Mouse (Mus musculus) ES-E14 (cell line): ENCODE results near the gene Acot13. TPM values are rescaled to one million over a fixed set of nuclear protein-coding genes. Genes with fewer than 3 reads are reported as not detected.

ENCODE experiments used
- DNase-seq: peaks from one replicate; pipeline ENCODE4 v3.0.0-alpha.2; 2013; ENCODE audit warnings: low read depth, low spot score
- H3K27ac ChIP-seq: 2 replicates; pipeline ENCODE4 v1.5.1; 2012; ENCODE audit warnings: low read depth, mild to moderate bottlenecking, low read length, moderate library complexity, mixed read lengths; ENCODE audit not compliant: poor library complexity, insufficient read depth, severe bottlenecking
- H3K36me3 ChIP-seq: 2 replicates; pipeline ENCODE4 v1.6.1; 2012; ENCODE audit warnings: mild to moderate bottlenecking, low read length, moderate library complexity, mixed read lengths; ENCODE audit not compliant: control insufficient read depth, poor library complexity, insufficient read depth, severe bottlenecking
- H3K4me1 ChIP-seq, 2 experiments: fragments of 150-350 bp in 1 of 2; sonication (generic) in 1 of 2; 2 replicates each; pipeline ENCODE4 v1.6.1; 2012; ENCODE audit warnings: low read length in 2 of 2, mild to moderate bottlenecking in 1 of 2, mixed read lengths in 1 of 2; ENCODE audit not compliant: control insufficient read depth in 2 of 2, insufficient read depth in 2 of 2, poor library complexity in 1 of 2
- H3K4me3 ChIP-seq, 2 experiments: fragments of 150-350 bp in 1 of 2; sonication (generic) in 1 of 2; 2 replicates each; pipeline ENCODE4 v1.5.1; 2012; ENCODE audit warnings: low read length in 2 of 2, low read depth in 1 of 2, mild to moderate bottlenecking in 1 of 2, mixed read lengths in 1 of 2; ENCODE audit not compliant: insufficient read depth in 1 of 2, poor library complexity in 1 of 2, severe bottlenecking in 1 of 2
- H3K9ac ChIP-seq: 2 replicates; pipeline ENCODE4 v1.6.1; 2012; ENCODE audit warnings: low read depth, mild to moderate bottlenecking, low read length, mixed read lengths; ENCODE audit not compliant: poor library complexity, insufficient read depth, severe bottlenecking
- H3K9me3 ChIP-seq: fragments of 150-350 bp; sonication (generic); 2 replicates; pipeline ENCODE4 v1.6.1; 2012; ENCODE audit warnings: low read depth, mild to moderate bottlenecking, low read length; ENCODE audit not compliant: control insufficient read depth, insufficient read depth
- CHD2 ChIP-seq: IDR thresholded peaks from 2 replicates; pipeline ENCODE4 v1.6.1; 2014; ENCODE audit warnings: mild to moderate bottlenecking, low read depth, low read length, inconsistent platforms
- HCFC1 ChIP-seq: IDR thresholded peaks from 2 replicates; pipeline ENCODE4 v1.6.1; 2012; ENCODE audit warnings: low read length, inconsistent platforms, borderline replicate concordance; ENCODE audit not compliant: insufficient read depth
- MAFK ChIP-seq: IDR thresholded peaks from 2 replicates; pipeline ENCODE4 v1.6.1; 2014; ENCODE audit warnings: mild to moderate bottlenecking, low read depth, low read length, inconsistent platforms; ENCODE audit not compliant: insufficient read depth
- ZC3H11A ChIP-seq: IDR thresholded peaks from 2 replicates; pipeline ENCODE4 v1.6.1; 2012; ENCODE audit warnings: low read depth, mild to moderate bottlenecking, inconsistent platforms, low read length, borderline replicate concordance
- ZNF384 ChIP-seq: IDR thresholded peaks from 2 replicates; pipeline ENCODE4 v1.6.1; 2012; ENCODE audit warnings: low read depth, low read length, inconsistent platforms
- in situ Hi-C, 2 experiments: fragments of 600-800 bp; cut with MboI; formaldehyde crosslinking; loops; one replicate each; pipeline ENCODE4 v1.15.1; 2025; ENCODE audit warnings: low sequenced_read_pairs in 2 of 2, inconsistent platforms in 1 of 2; ENCODE audit not compliant: unreplicated experiment in 2 of 2
- total RNA-seq: library from RNA; depleted of rRNA; stranded (reverse); fragments of 300-350 nt; gene quantifications from 2 replicates; pipeline ENCODE4 v1.2.3, GENCODE M21; 2012

Gene Acot13
- total RNA-seq, 1 experiment = 18.3 TPM

DNA sequence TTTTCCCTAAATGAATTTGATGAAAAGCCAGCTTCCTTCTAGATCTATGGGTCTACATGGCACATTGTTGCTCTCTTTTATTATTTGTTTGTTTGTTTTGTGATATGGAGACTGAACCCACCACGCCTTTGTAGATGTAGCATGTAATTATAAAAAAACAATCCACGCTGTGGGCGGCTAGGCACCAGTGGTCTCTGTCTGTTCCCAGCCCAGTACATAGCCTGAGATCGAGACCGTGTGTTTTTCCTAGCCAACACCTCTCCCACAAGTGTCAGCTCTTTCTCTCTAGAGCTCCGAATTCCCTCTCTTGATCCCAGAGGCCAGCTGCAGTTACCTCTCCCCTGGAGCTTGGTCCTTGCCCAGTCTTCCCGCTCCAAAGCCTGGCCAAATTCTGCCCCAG lies 36.9 kb upstream of the Acot13 start:
- H3K9me3 ChIP-seq = no peaks in the 10 kb centered on the region
- H3K4me1 ChIP-seq = peaks cover 5 to 6% of the 10 kb centered on the region in 2 experiments; a peak in 3 of 4 replicates
- H3K36me3 ChIP-seq = no peaks in the 10 kb centered on the region
- H3K27ac ChIP-seq = no peak overlapping the region
- in situ Hi-C loops = no loop called here
- no peak for DNase-seq
- no peak overlapping the region for H3K9ac ChIP-seq
- no peak overlapping the region for H3K4me3 ChIP-seq
- TF ChIP-seq MAFK = no peak
- no peak for TF ChIP-seq ZC3H11A
- no peak for TF ChIP-seq ZNF384
- TF ChIP-seq HCFC1 = no peak
- no peak for TF ChIP-seq CHD2

DNA sequence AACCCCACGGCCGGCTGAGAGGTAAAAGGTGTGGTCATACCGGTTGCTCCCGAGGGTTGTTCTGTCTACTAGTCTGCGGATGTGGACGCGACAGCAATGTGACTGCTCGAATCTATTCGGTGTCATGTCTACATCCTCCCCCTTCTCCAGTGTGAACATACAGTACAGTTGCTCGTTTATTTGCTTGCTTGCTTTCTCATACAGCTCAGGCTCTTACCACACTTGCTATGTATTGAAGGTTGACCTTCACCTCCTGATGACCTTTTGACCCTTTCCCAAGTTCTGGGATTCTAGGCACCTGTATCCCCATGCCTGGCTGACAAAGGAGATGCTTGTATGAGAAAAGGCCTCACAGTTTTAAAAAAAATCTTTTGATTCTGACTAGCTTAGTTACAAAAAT lies 36.4 kb upstream of the Acot13 start:
- no peak for TF ChIP-seq ZC3H11A
- no peak for TF ChIP-seq HCFC1
- no peak for TF ChIP-seq MAFK
- TF ChIP-seq CHD2 = no peak
- TF ChIP-seq ZNF384 = no peak
- Histone ChIP-seq H3K9me3 (no peaks in the 10 kb centered on the region), H3K27ac (no peak overlapping the region), H3K36me3 (no peaks in the 10 kb centered on the region), H3K4me1 (peaks cover 5 to 6% of the 10 kb centered on the region in 2 experiments; a peak in 3 of 4 replicates), H3K4me3 (no peak overlapping the region), H3K9ac (no peak overlapping the region)
- DNase-seq = no peak
- in situ Hi-C loops = no loop called here

DNA sequence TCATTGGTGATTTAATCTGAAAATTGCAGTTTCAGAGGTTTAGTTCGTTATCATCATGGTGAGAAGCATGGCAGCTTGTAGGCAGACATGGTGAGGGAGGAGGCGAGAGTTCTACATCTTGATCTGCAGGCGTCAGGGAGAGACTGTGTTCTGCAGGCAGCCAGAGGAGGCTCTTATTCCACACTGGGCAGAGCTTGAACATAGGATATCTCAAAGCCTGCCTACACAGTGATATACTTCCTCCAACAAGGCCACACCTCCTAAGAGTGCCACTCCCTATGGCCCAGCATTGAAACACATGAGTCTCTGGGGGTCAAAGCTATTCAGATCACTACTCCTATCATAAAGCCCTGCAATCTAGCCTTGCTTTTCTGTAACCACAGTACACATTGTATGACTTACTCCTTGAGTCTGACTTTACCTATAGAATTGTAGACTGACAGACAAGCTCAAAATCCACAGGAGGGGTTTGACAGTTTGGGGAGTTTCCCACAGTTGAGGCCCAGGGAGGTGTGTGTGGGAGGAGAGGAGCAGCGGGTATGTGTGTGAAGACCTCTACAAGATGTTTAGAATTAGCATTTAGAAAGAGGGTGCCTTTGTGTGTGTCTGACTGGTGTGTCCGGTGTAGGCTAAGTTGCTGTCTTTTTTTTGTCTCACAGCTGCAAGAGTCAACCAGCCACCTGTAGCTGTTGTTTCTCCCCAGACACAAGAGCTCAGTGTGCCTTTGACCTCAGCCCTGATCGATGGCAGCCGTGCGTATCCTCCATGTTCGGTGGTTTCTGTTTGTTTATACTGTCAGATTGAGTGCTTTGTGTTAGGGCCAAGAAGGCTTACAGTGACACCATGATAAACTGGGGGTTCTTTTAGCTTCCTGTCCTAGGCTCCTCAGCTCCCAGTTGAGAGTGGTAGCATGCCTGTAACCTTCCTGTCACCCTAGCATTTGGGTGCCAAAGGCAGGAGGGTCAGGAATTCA lies 35.4 kb upstream of the Acot13 start:
- peaks cover 5 to 6% of the 10 kb centered on the region in 2 experiments; a peak in 3 of 4 replicates for H3K4me1 ChIP-seq
- in situ Hi-C loops = no loop called here
- H3K4me3 ChIP-seq = no peak overlapping the region
- no peak for DNase-seq
- no peaks in the 10 kb centered on the region for H3K9me3 ChIP-seq
- no peak overlapping the region for H3K9ac ChIP-seq
- no peak overlapping the region for H3K27ac ChIP-seq
- TF ChIP-seq HCFC1 = no peak
- TF ChIP-seq ZC3H11A = no peak
- TF ChIP-seq MAFK = no peak
- TF ChIP-seq ZNF384 = no peak
- no peak for TF ChIP-seq CHD2
- no peaks in the 10 kb centered on the region for H3K36me3 ChIP-seq

DNA sequence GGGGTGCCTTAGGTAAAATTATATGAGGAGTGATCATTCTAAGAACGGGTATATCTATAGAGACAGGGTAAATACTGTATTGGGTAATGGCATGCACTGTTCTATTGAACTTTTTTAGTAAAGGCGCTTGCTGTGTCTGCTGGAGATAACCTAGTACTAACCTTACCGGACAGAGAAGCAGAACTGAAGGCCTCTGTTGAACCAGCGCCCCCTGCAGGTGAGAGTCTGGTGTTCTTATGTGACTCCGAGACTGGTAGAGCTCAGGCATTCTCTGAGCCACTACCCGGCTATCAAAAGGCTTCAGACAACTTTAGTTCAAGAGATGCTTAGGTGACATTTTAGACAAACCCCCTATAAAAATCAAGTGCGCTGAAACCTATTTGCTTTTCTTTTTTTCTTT lies 31.2 kb upstream of the Acot13 start:
- Histone ChIP-seq H3K9me3 (no peaks in the 10 kb centered on the region), H3K9ac (no peak overlapping the region), H3K36me3 (no peaks in the 10 kb centered on the region), H3K4me1 (peaks cover 5 to 8% of the 10 kb centered on the region in 2 experiments; a peak in 3 of 4 replicates), H3K4me3 (no peak overlapping the region), H3K27ac (no peak overlapping the region)
- in situ Hi-C loops = no loop called here
- no peak for TF ChIP-seq ZNF384
- TF ChIP-seq HCFC1 = no peak
- no peak for TF ChIP-seq ZC3H11A
- TF ChIP-seq MAFK = no peak
- TF ChIP-seq CHD2 = no peak
- DNase-seq = peak; percentile 77
